Mouse (Mus musculus) common myeloid progenitor, adult 5-6 weeks (primary cell): ENCODE data around the gene Scarb1. TPM values are rescaled to one million over a fixed set of nuclear protein-coding genes. Genes with fewer than 3 reads are reported as not detected.

Experiments
- ATAC-seq: replicated peaks from 2 replicates; pipeline ENCODE4 v1.8.0; 2016; ENCODE audit warnings: low read depth, mild to moderate bottlenecking, moderate TSS enrichment, inconsistent platforms; ENCODE audit not compliant: poor library complexity, severe bottlenecking
- total RNA-seq: library from RNA; stranded (forward); fragments of 200-1000, 187-1606 nt; gene quantifications from 2 replicates; pipeline ENCODE4 v1.2.3, GENCODE M21; 2017

Scarb1 gene
- total RNA-seq, 1 experiment from 2014 or later: 51.2 TPM

DNA sequence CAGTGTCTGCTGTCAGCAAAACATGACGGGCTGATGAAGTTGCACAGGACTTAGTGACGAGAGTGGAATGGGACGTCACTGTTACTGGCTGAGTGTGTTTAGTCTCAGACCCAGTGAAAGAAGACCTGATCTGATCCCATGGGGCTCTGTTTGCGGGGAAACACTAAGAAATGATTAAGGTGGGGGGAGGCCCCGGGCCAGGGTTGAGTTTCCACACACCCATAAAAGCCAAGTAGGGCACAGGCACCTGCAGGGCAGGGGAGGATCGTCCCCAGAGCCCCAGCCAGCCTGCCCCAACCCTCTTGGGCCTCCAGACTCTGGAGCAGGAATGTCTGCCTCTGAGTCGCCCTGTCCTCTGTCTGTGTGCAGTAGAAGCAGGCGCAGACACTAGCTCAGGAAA lies 65.6 kb downstream of the Scarb1 start:
- ATAC-seq: no peak

- ATAC-seq: no peak
Measured at GRCm38 (mm10) chr5:125274773-125275172, 66.1 kb downstream of the Scarb1 start.

- ATAC-seq: no peak
Measured at GRCm38 (mm10) chr5:125274182-125274581, 66.7 kb downstream of the Scarb1 start.

- ATAC-seq: peak; percentile 72
Measured at GRCm38 (mm10) chr5:125273666-125274109, 67.2 kb downstream of the Scarb1 start.

DNA sequence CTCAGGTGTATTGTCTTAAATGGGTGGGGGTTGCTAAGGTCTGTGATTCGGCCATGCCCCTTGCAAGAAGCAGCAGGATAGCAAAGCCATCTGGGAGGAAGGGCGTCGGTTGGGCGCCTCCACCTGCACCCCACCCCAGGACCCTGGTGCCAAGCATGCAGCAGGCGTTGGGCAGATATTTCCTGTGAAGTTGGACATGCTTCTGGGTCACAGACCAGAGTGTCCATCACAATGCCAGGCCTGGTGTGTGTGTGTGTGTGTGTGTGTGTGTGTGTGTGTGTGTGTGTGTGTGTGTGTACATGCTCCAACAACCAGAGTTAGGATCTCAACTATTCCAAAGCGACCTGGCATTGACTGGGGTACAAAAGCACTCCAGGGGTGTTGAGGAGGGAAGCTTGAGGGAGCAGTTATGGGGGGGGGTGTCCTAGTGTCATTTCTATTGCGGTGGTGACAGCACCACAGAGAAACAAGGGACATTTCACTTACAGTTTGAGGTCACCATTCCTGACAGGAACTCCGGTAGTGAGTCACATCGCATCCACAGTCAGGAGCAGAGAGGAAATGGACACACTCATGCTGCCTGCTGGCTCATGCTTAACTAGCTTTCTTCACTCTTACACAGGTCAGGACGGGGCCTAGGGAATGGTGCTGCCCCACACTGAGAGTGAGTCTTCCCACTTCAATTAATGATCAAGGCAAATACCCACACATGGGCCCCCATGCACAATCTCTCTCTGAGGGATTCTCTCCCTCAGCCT lies 68.5 kb downstream of the Scarb1 start:
- ATAC-seq: no peak

GRCm38 (mm10) chr5:125271531-125272203 lies 69.2 kb downstream of the Scarb1 start:
- peak; percentile 39 for ATAC-seq

DNA sequence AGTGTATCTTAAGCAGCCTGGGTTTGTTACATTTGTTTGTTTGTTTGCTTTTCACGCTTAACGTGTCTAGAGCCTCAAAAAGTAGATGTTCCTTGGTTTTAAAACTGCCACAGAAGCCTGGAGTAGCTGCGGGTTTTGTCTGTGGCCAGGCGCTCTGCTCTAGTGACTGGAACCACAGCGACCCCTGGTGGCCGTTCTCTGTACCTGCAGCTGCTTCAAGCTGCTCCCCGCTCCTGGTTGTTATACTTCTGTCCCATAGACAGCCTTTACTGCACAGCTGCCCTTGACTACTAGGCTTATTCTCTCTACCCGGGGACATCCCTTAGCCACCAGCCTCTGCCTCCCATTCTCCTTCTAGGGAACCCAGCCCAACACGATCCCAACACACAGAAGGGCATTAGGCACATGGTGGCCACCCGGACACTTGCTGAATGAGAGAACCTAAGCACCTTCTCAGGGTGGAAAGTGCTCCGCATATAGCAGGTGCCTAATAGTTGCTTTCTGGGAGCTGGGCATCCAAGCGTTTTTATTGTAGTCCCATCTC lies 70.2 kb downstream of the Scarb1 start:
- ATAC-seq: peak; percentile 33

DNA sequence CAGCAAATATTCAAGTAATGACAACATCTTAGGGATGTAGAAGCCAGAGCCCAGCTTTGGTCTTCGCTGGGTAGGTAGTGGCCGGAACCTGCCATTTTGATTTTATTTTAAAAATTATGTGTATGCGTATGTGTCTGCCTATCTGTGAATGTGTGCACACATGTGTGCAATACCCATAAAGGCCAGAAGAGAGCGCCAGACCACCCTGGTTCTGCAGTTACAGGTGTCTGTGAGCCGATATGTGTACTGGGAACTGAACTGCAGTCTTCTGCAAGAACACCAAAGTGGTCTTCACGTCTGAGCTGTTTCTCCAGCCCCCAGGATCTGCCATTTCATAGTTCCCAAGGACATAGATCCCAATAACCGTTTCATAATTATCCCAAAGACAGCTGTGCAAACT lies 71.1 kb downstream of the Scarb1 start:
- no peak for ATAC-seq

DNA sequence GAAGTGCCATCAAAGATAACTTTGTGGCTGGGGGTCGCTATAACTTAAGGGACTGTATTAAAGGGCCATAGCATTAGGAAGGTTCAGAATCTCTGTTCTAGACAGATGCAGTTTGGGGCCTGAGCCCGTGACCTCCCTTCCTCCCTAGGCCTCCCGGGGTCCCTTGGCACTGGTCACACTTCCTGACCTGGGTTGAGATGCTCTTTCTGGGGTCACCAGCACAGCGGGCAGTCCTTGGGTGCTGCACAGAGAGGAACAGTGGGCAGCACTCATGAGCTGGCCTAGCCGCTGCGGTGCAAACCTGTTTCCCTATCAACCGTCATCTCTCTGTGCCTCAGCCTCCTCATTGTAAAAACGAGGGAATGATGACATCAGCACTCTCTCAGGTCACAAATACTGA lies 71.5 kb downstream of the Scarb1 start:
- ATAC-seq: no peak

GRCm38 (mm10) chr5:125268033-125268765 lies 72.7 kb downstream of the Scarb1 start:
- peak; percentile 45 for ATAC-seq

DNA sequence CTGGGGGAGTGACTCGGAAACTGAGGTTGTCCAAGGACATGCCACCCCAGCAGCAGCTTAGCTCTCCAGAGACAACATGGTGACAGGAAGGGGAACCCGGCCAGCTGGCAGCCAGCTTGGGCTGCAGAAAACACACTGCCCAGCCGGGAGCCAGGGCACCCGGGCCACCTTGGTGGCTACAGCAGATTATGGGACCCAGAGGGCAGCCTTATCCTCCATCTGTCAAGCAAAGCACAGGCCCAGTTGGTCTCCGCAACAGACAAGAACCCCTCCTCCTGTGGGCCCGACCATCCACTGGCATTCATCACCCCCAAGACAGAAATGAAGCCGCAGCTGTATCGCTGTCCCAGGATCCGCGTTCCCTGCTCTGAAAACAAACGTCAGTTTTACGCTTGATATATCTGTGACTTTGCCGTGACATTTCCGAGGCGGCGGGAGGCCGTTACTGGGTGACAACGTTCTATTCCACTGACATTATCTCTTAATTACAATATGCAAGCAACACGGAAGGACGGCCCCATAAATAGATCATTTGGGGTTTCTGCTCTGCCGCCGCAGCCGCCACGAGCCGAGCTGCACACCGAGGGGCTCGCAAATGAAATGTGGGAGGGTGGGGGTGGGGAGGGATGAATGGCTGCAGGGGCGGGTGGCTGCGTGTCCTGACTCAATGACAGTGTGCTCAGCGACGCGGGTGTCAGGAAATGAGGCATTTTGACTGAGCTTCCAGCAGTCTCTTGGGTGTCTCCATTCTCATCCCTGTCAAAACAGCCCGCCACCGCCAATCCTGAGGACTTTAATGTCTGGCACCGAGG lies 73.5 kb downstream of the Scarb1 start:
- ATAC-seq: peak; percentile 7; the same call in 1 of the 2 replicates

- ATAC-seq: no peak
Measured at GRCm38 (mm10) chr5:125266128-125266527, 74.8 kb downstream of the Scarb1 start.

- no peak for ATAC-seq
Measured at GRCm38 (mm10) chr5:125264700-125265099, 76.2 kb downstream of the Scarb1 start.

GRCm38 (mm10) chr5:125262578-125262977 lies 78.3 kb downstream of the Scarb1 start:
- ATAC-seq: no peak

DNA sequence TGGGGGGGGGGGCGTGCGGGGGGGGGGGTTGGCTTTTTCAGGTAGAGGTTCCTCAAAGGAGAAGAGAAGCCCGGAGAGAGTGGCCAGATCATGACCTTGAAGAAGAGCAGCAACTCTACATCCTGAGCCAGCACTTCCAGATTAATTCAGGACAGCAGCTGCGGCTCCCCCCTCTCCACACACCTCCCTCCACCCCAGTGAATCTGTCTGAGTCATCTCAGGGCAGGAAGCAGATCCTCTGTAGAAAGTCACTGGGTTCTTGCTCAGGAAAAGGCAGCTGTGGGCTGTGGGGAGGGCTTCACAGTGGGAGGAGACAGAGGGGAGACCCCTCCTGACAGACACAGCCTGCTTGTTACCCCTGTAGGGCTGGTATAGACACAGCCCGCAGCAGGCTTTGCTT lies 87.0 kb downstream of the Scarb1 start:
- ATAC-seq: peak; percentile 66; the same call in 1 of the 2 replicates

GRCm38 (mm10) chr5:125253448-125253847 lies 87.4 kb downstream of the Scarb1 start:
- ATAC-seq: no peak

- no peak for ATAC-seq
Measured at GRCm38 (mm10) chr5:125252664-125253063, 88.2 kb downstream of the Scarb1 start.

DNA sequence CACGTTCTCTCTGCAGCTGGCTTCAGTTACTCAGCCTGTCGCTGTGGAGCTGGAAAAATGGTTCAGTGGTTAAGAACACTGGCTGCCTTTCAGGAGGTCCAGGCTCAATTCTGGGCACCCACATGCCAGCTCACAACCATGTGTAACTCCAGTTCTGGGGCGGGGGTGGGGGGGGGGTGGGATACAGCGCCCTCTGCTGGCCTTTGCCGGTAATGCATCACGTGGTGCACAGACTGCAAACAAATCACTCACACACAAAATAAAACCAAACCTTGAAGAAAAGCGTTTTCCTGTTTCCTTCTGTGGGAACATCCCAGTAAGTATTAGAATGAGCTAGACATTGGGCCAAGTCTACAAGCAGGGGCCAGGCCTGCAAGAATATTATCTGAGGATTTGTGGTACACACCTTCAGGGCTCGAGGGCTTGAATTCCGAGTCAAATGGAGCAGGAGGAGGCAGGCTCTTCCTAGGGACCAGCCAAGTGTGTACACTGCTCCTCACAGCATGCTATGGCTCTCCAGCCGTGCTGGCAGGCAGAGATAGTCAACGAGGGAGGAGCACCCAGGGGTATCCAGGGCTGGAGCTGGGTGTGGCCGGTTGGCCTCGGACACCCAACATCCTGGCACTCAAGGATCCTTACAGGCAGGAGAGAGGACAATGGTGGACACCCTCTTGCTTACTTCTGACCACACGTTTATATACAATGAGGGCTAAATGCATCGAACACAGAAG lies 88.8 kb downstream of the Scarb1 start:
- no peak for ATAC-seq

DNA sequence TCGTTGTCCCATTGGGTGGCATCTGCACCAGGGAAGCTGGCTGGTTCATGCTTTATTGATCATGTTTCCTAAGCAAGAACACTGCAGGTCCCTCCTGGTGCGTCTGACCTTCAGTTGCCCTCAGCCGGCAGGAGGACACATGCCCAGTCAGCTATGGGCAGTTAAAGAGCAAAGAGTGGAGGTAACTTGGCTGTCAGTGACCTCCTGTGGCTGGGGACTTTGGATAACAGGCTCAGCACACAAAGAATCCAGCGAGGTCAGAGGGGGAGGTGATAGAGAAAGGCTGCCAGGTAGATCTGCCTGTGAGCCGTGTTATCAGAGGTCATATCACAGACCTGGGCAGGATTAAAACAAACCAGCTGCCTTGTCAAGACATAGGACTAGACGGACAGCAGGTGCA lies 91.7 kb downstream of the Scarb1 start:
- no peak for ATAC-seq
